Comparison of ENCODE assay signal across 18 mouse cellular contexts in genomic region chr8:117182746-117183145, GRCm38 (mm10). TPM values are rescaled to one million over a fixed set of nuclear protein-coding genes. Genes with fewer than 3 reads are reported as not detected.
DNase-seq lines count a peak whose midpoint lies in the region; ATAC-seq and TF ChIP-seq lines count a peak whose summit lies in the region.
"Had no signal": no experiment of that assay in that cellular context is flagged by ENCODE, and none has a peak within 500 bp of the region (broad histone marks: within the 10 kb centered on the region; RNA-seq: fewer than 3 reads in every experiment).

No protein-coding gene starts in this region.

- H3K4me3 ChIP-seq in hindbrain, embryonic 11.5 days (ENCODE audit: low read depth, low read length) = no peak overlapping the region
- no peak overlapping the region for H3K4me3 ChIP-seq in hindbrain, embryonic 16.5 days (ENCODE audit: low read length)
- H3K4me3 ChIP-seq in lung, adult 2 months (replicated peaks; ENCODE audit: extremely low read depth, low read depth, low read length) = no peak overlapping the region
- no peak overlapping the region for H3K4me3 ChIP-seq in ES-E14 (ENCODE audit: insufficient read depth in 1 of 2, low read depth in 1 of 2, low read length in 2 of 2, poor library complexity in 1 of 2, severe bottlenecking in 1 of 2)
- H3K4me3 ChIP-seq: embryonic facial prominence, embryonic 12.5 days; forebrain, embryonic 10.5 days; heart, embryonic 12.5 days; limb, embryonic 15.5 days; neural tube, embryonic 13.5 days had no signal

- no peak overlapping the region for H3K4me2 ChIP-seq in hindbrain, embryonic 11.5 days (replicated peaks; ENCODE audit: low read depth, low read length)
- no peak overlapping the region for H3K4me2 ChIP-seq in hindbrain, embryonic 16.5 days (ENCODE audit: low read length)
- H3K4me2 ChIP-seq: embryonic facial prominence, embryonic 12.5 days; heart, embryonic 12.5 days; limb, embryonic 15.5 days; neural tube, embryonic 13.5 days had no signal

- no peaks in the 10 kb centered on the region for H3K27me3 ChIP-seq in hindbrain, embryonic 11.5 days (ENCODE audit: control insufficient read depth, insufficient read depth, low read length)
- H3K27me3 ChIP-seq in hindbrain, embryonic 16.5 days (replicated peaks; ENCODE audit: control insufficient read depth, insufficient read depth, low read length) = no peaks in the 10 kb centered on the region
- H3K27me3 ChIP-seq: embryonic facial prominence, embryonic 12.5 days; heart, embryonic 12.5 days; limb, embryonic 15.5 days; neural tube, embryonic 13.5 days had no signal

- no peaks in the 10 kb centered on the region for H3K9me3 ChIP-seq in hindbrain, embryonic 11.5 days (ENCODE audit: control insufficient read depth, low read length)
- no peaks in the 10 kb centered on the region for H3K9me3 ChIP-seq in hindbrain, embryonic 16.5 days (ENCODE audit: control insufficient read depth, low read length)
- no peaks in the 10 kb centered on the region for H3K9me3 ChIP-seq in ES-E14 (ENCODE audit: control insufficient read depth, insufficient read depth, low read depth, low read length)
- H3K9me3 ChIP-seq: embryonic facial prominence, embryonic 12.5 days; forebrain, embryonic 10.5 days; heart, embryonic 12.5 days; limb, embryonic 15.5 days; neural tube, embryonic 13.5 days had no signal

- H3K36me3 ChIP-seq in hindbrain, embryonic 11.5 days (ENCODE audit: control insufficient read depth, insufficient read depth, low read length) = no peaks in the 10 kb centered on the region
- H3K36me3 ChIP-seq in hindbrain, embryonic 16.5 days (ENCODE audit: control insufficient read depth, insufficient read depth, low read length) = peaks cover 4% of the 10 kb centered on the region; the same call in 1 of the 2 replicates
- peaks cover 7% of the 10 kb centered on the region; the same call in 1 of the 2 replicates for H3K36me3 ChIP-seq in ES-E14 (ENCODE audit: control insufficient read depth, insufficient read depth, low read length, poor library complexity, severe bottlenecking)

- H3K27ac ChIP-seq in hindbrain, embryonic 11.5 days (ENCODE audit: low read depth, low read length) = no peak overlapping the region
- no peak overlapping the region for H3K27ac ChIP-seq in hindbrain, embryonic 16.5 days (ENCODE audit: low read depth, low read length)
- H3K27ac ChIP-seq in ES-E14 (ENCODE audit: insufficient read depth, low read depth, low read length, poor library complexity, severe bottlenecking) = no peak overlapping the region
- H3K27ac ChIP-seq: embryonic facial prominence, embryonic 12.5 days; forebrain, embryonic 10.5 days; limb, embryonic 15.5 days; neural tube, embryonic 13.5 days had no signal

- in situ Hi-C loops in ES-E14 (cut with MboI; ENCODE audit: low sequenced_read_pairs in 2 of 2, unreplicated experiment in 2 of 2) = no loop called here

- no peaks in the 10 kb centered on the region for H3K4me1 ChIP-seq in hindbrain, embryonic 11.5 days (replicated peaks; ENCODE audit: control insufficient read depth, insufficient read depth, low read length)
- H3K4me1 ChIP-seq in hindbrain, embryonic 16.5 days (ENCODE audit: control insufficient read depth, insufficient read depth, low read depth, low read length) = no peaks in the 10 kb centered on the region
- peaks cover 5% of the 10 kb centered on the region; the same call in 1 of the 2 replicates for H3K4me1 ChIP-seq in lung, adult 2 months (ENCODE audit: control insufficient read depth, insufficient read depth, low read length)
- peaks cover 0 to 19% of the 10 kb centered on the region in 2 experiments; a peak in 2 of 4 replicates for H3K4me1 ChIP-seq in ES-E14 (ENCODE audit: control insufficient read depth in 2 of 2, insufficient read depth in 2 of 2, low read length in 2 of 2, poor library complexity in 1 of 2)
- H3K4me1 ChIP-seq: embryonic facial prominence, embryonic 12.5 days; forebrain, embryonic 10.5 days; heart, embryonic 12.5 days; limb, embryonic 15.5 days; neural tube, embryonic 13.5 days had no signal

- peak; percentile 24 for TF ChIP-seq CTCF in lung, adult 2 months (IDR thresholded peaks at IDR 0.05; ENCODE audit: insufficient read depth, low read length)

- 95% methylated on average over 4 of the region's 4 CpGs for WGBS in hindbrain, embryonic 11.5 days
- WGBS in hindbrain, embryonic 16.5 days = 97% methylated on average over 4 of the region's 4 CpGs
- WGBS in lung, adult 2 months = 96% methylated on average over 4 of the region's 4 CpGs

- ATAC-seq in hindbrain, embryonic 11.5 days (ENCODE audit: low FRiP score) = no peak
- no peak for ATAC-seq in hindbrain, embryonic 16.5 days
- ATAC-seq in megakaryocyte progenitor cell, adult 5-6 weeks (replicated peaks; ENCODE audit: poor library complexity) = peak; percentile 56

- DNase-seq in hindbrain, embryonic 11.5 days (ENCODE audit: low spot score) = peak; percentile 9
- no peak for DNase-seq in lung, adult 2 months
- DNase-seq in lung, postnatal 10 days = no peak
- no peak for DNase-seq in ES-E14 (ENCODE audit: low read depth, low spot score)
- DNase-seq in right cerebral cortex, postnatal 10 days (ENCODE audit: low spot score in 2 of 2) = no peak
- DNase-seq in heart, adult 18-20 months = no peak
- DNase-seq: adrenal gland, postnatal 10 days; cerebellum, postnatal 25 days; kidney, adult 11 months; retina, postnatal 1 day; thymus, adult 18-20 months had no signal

- TF ChIP-seq POLR2A in lung, adult 2 months (IDR thresholded peaks at IDR 0.05; ENCODE audit: borderline replicate concordance, extremely low read depth, low read depth, low read length) = no peak

- no peak overlapping the region for H3K9ac ChIP-seq in hindbrain, embryonic 11.5 days (ENCODE audit: low read depth, low read length)
- no peak overlapping the region for H3K9ac ChIP-seq in hindbrain, embryonic 16.5 days (ENCODE audit: low read depth, low read length)
- H3K9ac ChIP-seq in ES-E14 (ENCODE audit: insufficient read depth, low read depth, low read length, poor library complexity, severe bottlenecking) = no peak overlapping the region
- H3K9ac ChIP-seq: embryonic facial prominence, embryonic 12.5 days; heart, embryonic 12.5 days; limb, embryonic 15.5 days; neural tube, embryonic 13.5 days had no signal

TF ChIP-seq in ES-E14, 5 proteins besides CTCF, POLR2A, EP300 and RAD21:
- TF ChIP-seq CHD2 (IDR thresholded peaks at IDR 0.05; ENCODE audit: low read depth, low read length) (no peak), ZNF384 (IDR thresholded peaks at IDR 0.05; ENCODE audit: low read depth, low read length) (no peak), HCFC1 (IDR thresholded peaks at IDR 0.05; ENCODE audit: borderline replicate concordance, insufficient read depth, low read length) (no peak), MAFK (IDR thresholded peaks at IDR 0.05; ENCODE audit: insufficient read depth, low read depth, low read length) (no peak), ZC3H11A (IDR thresholded peaks at IDR 0.05; ENCODE audit: borderline replicate concordance, low read depth, low read length) (0 out of 2 replicates have a peak, but pooled peaks have one; percentile 15)
TF ChIP-seq in ES-E14: peak in this region for 1.

RNA-seq across cellular contexts. Expression of gene Gan, which starts 24.8 kb away (rescaled TPM):
- 2.9 and 3.2 TPM in 2 replicates for polyA plus RNA-seq in hindbrain, embryonic 11.5 days (2014; fragmentation: Nextera tagmentation; extraction: Ambion mirVana)
- 2.8 TPM in 2 replicates for polyA plus RNA-seq in hindbrain, embryonic 16.5 days (2015; fragmentation: Nextera tagmentation; extraction: Ambion mirVana)
- polyA plus RNA-seq in lung, adult 2 months (2012; rRNA removed) = 5.6 and 8.6 TPM in 2 replicates
- total RNA-seq in ES-E14 (2012; rRNA removed) = 6.7 and 7.9 TPM in 2 replicates
- 4.2 and 4.7 TPM in 2 replicates for total RNA-seq in megakaryocyte progenitor cell, adult 5-6 weeks (2015)
- total RNA-seq in megakaryocyte progenitor cell, adult 5-6 weeks (2017) = 3.3 and 3.9 TPM in 2 replicates
- 1 to 10 TPM; 4.0 to 5.3 TPM for total RNA-seq in heart, adult 18-20 months (2021)
